Mouse (Mus musculus) frontal cortex, postnatal 25 days (tissue): ENCODE measurements around the gene Hoxb9.

Source experiments
- DNase-seq, 2 experiments: peaks; one replicate each; pipeline ENCODE4 v3.0.0; 2022; ENCODE audit warnings: low spot score in 2 of 2

The Hoxb9 gene

DNA sequence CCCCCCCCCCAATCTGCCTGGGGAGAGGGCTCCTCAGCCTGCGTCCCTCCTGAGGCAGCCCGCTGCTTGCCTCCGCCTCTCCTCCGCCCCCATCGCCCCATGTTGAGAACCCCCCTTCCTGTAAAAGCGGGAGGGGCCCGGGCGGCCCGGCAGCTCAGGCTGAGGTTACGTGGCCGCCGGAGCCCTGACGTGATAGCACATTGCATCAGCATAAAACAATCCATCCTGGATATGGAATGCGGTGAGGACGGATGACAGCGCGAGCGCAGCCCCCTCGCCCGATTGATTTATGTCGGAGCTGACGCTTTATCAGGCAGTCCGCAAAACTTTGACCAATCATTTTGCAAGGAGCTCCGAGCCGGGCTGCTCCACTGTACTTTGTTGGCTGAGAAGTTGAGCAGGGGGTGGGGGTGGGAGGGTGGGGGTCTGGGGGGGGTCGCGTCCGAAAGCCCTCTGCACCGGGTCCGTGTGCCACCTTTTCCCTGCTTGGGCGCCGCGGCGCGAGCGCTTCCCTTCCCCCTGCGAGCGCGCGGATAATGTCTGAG is at the start of gene Hoxb9:
Gene Hoxb9, plus strand, starts transcription at position 462 of the 545 bp plus-strand sequence.
- DNase-seq: no peak

DNA sequence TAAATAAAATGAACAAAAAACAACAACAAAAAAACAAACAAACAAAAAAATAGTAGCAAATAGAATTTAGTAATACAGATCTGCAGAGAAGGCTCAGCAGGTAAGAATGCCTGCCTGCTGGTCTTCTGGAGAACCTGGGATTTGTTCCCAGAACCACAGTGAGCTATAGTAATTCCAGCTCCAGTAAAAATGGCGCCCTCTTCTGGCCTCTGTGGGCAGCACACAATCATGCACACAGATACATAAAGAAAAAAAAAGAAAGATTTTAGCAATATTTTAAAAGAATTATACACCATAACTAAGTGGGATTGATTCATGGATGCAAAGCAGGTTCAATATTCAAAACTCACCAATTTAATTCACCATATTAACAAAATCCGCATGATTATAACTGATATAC is 47.4 kb upstream of the Hoxb9 start:
- DNase-seq: no peak

DNA sequence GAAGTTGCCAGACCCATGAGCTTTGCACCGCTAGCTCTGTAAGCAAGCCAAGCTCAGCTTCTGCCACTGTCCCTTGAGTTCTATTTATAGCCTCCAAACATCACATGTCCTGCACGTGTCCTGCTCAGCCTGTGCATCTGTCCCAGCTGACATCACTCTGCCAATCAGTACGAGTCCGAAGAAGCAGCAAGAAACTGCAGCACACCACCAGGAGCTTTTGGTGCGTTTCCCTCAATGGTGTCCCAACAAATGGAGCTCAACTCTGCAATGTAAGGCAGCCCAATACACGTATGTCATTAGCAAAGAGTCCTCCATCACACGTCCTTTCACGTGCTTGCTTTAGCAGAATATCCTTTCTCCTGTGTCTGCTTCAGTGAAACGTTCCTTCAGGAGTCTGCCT is 43.6 kb upstream of the Hoxb9 start:
- no peak for DNase-seq

DNA sequence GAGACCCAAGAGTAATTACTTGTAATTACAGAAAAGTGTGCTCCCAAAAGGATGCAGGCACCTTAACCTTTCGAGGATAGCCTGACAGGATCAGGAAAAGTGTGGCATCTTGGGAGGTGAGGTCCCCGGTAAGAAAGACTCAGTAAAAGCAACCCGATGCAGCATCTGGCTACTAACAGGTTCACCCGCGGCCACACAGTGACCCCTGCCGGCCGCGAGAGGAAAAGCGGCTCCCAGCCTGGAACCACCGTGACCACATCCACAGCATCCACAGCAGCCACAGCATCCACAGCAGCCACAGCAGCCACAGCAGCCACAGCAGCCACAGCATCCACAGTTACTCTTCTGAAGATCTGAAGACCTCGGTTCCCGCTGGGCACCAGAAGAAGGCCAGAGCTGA is 36.4 kb upstream of the Hoxb9 start:
- DNase-seq: peak; percentile 21 to 32

DNA sequence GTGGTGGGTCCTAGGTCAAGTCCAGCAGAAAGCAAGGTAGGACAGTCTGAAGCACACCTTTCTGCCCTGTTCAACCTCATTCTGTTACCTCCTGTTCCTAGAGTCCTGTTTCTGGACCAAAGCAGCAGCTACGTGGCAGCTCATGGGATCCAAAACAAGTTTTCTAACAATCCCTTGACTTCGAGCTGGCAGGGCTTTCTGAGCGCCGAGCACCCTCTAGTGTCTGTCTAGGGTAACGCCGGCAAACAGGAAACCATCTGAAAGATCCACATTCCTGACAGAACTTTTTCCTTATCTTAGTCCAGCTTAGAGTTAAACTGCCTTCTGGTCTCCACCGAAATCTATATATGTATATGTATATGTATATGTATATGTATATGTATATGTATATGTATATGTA is 31.0 kb upstream of the Hoxb9 start:
- peak; percentile 29 to 44 for DNase-seq

DNA sequence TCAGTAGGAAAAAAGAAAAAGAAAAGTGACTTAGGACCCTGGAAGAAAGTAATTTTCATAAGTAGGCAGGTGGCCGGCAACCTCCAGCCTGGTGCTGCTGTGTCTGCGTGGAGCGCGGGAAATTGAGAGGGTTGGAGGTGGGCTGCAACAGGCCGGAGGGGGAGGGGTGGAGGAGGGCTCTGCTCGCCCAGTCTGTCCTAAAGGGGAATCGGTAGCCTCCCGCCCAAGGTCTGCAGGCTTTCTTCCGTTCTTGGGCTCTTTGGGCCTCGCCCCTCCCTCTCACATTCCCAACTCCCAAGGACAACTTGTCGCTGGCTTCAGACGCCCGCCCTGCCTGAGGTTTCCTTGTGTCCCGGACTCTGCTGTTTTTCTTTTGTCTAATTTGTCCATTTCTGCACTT is 20.4 kb upstream of the Hoxb9 start:
- DNase-seq: no peak

DNA sequence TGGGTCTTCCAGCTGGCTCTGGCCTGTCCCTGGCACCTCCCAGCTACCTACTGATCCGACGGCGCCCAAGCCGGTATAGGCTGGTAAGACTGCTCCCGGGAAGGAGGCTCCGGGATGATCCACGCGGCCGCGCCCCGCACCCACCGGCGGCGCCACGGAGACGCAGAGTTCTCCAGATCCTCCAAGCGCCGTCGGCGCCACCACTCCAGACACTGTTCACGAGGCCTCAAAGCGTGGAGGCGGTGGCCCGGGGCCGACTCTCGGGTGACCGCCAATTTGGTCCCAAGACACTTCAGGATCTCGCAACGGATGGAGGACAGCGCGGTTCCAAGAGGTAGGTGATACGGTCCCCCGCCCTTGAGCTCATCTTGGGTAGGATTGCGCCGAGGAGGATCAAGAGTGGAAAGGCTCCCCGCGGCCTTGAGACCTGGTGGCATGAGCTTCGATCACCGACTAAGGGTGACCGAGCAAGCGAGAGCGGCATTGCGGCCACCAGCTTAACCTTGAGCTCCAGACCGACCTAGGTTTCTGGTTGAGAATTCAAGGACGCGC is 19.7 kb upstream of the Hoxb9 start:
- no peak for DNase-seq

DNA sequence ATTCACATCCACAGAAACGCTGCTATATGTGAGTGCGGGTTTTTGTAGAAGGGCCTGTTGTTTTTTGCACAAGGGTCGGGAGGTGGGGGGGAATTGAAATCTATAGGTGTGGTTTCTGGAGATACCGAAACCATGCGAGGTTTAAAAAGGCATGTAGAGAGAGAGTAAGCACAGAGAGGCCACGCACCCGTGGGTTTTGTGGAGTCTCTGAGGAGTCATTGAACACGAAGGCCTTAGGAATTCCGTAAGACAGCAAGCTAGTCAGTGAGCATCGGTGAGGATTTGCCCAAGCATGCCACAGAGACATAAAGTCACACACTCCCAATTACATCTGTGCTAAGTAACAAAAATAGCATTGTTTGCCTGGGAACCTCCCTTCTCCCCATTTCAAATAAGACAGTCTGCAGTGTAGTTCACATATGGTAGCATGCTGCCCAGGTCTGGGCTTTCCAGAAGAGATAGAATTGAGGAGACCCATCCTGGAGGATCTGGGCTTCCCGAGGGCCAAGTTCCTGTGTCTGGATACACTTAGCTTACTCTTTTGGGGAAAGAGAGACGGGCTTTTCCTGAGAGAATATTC is 18.6 kb upstream of the Hoxb9 start:
- no peak for DNase-seq

DNA sequence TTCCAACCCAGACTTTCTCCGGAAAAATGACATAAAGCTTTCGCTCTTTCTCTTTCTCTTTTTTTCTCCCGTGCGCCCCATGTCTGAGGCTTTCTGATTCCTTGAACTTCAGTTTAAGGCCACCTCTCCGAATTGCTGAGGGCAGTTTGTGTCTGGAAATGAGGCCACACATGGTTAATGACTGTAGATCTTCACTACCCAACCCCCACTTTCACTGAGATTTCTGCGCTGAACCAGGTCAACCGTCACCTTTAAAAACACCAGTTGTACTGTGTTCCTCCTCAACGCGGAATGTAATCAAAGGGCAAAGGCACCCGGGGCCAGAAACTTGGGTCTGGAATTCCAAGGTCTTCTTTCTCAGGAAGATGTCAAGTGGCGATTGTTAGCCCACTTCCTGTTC is 17.0 kb upstream of the Hoxb9 start:
- no peak for DNase-seq

DNA sequence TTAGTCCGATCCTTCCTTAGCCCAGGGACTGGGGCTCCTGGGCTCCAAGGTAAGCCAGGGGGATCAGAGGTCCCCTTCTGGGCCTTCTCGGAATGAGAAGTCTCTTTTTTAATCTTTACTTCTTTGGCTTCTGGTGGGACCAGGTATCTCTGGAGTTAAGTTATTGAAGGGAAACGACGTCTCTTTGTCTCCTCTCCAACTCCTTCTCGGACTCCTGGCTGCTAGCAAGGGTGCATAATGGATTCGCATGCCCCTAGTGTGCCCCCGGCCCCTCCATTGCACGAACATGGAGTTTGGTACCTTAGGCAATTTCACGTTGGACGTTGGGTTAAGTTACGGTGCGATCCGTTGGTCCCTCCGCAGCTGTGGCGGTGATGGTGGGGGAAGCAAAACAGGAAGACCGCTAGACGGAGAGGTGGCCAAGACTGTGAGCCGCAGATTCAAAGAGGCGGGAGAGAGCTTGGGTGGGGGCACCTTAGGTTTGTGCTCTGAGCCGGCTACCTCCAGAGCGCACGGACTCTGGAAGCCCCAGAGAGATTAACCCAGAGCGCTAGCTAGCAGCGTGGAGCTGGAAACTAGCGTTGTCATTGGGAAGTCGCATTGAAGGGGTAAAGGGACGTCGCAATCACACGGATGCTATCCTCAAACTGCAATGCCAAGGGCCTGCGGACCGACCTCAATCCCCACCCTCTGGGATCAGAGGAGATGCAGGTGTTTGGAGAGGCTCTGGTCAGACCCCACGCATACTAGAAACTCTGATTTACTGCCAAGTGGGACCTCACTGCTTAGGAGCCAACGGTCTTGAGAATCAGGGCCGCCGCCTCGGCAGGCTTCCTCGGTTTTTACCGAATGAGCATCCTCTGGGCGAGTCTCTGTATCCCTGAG is 15.9 kb upstream of the Hoxb9 start:
- no peak for DNase-seq

DNA sequence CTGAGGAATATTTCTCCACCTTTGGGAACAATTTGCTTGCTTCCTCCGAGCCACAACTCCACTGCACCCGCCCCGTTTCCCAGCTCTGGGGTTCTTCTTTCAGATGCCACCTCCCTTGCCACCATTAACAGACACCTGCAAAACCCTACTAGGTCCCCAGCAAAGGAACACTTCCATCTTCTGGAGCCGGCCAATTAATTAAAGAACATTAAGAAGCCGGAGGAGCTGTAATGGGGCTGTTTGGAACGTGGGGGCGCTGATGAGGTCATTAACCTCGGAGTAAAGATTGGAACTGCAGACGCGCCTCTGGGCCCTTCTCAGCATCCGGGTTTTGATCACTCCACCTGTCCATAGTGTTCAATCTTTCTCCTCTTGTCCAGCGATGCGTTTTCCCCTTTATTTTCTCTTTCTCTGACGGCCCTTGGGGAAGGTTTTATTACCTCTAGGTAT is 15.2 kb upstream of the Hoxb9 start:
- DNase-seq: no peak

DNA sequence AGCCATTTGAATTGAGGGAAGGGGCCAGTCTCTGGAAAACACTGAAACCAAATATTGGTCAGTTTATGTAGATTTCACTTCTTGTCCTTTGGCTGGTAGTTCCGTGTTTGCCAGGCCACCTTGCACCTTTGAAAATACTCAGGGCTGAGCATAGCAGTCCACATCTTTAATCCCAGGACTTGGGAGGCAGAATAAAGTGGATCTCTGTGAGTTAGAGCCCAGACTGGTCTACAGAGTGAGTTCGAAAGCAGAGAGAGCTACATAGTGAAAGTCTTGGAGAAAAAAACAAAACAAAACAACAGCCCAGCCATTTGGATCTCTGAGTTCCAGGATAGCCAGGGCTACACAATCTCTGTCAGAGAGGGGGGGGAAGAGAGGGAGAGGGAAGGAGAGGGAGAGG is 14.1 kb upstream of the Hoxb9 start:
- DNase-seq: no peak

DNA sequence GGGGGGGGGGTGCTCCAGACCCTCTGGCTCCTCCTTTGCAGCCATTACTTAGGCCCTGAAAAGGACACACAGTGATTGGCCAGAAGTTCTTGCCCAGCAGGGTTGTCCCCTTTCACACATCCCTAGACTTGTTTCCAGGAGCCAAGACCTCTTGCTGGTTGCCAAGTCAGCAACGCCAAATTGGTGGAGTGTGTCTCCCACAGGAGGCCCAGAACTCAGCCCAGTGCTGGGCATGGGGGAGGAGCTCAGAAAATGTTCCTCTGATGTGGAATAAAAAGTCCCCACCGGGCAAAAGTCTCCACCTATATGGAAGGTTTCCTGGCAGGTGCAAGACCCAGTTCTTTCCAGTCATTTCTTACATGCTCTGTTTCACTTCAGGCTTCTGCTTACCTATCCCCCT is 12.2 kb upstream of the Hoxb9 start:
- DNase-seq: no peak

DNA sequence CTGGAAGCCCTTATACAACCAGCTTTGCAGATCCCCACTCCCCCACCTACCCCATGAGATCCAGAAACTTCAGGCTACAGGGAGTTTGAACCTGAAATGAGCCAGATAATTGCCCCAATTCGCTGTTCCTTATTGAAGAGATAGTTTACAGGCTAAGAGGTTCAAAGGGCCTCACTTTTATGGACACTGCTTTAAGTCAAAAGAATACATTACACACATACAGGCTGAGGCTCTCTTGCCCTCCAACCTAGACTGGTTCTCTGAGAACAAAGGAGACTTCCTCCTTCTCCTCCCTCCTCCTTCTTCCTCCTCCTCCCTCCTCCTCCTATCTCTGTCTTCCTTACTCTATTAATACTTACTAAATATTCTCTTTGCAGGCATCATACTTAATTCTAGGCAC is 11.7 kb upstream of the Hoxb9 start:
- no peak for DNase-seq

DNA sequence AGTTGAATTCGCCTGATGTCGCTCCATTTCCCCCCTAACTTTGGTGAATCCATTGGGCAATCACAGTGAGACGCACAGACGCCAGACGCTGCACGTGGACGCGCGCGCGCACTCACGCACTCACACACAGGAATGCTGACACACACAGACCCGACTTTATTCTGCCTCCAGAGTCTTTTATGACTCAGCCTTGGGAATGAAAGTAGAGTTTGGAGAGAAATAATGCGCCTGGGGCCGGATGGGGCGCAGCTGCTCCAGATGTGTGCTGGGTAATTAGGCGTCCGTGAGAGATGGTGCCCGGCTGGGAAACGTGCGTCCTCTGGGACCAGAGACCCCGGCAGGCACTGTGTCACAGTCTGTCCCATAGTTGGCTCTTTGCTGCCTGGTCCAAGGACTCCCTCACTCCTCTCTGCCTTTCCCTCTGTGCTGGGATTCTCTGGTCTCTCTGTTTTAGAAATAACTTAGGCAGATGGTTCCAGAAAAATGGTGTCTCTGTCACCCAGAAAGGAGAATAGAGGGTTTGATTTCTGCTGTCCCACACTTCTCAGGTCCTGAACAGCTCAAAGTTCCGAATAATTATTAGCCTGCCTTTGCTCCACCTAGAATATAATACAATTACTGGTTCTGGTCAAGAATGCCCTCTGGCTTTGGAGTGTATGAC is 10.8 kb upstream of the Hoxb9 start:
- no peak for DNase-seq

DNA sequence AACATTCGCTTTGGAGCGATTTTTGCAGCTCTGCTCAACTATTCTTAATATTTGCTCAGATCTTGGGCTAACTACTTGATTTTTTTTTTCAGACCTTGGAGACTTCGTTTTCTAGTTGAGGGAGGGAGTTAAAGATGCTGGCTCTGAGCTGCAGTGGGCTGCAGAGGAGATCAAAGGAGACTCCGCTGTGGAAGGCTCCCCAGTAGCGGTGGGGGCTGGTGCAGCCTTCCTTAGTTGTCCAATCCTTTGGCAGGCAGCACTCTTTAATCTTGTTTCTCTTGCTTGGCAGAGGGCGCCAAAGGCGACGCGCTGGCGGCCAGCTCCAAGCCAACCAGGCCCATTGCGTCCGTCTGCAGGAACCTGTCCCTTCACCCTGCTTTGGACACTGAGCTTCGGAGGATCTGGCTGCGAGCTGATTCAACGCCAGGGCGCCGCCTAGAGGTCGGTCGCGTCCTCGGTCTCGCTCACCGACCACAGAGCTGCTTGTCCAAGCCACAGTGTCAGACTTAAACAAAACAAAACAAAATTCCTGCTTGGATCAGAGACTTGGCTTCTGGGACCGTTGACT is 9.8 kb upstream of the Hoxb9 start:
- DNase-seq: no peak

DNA sequence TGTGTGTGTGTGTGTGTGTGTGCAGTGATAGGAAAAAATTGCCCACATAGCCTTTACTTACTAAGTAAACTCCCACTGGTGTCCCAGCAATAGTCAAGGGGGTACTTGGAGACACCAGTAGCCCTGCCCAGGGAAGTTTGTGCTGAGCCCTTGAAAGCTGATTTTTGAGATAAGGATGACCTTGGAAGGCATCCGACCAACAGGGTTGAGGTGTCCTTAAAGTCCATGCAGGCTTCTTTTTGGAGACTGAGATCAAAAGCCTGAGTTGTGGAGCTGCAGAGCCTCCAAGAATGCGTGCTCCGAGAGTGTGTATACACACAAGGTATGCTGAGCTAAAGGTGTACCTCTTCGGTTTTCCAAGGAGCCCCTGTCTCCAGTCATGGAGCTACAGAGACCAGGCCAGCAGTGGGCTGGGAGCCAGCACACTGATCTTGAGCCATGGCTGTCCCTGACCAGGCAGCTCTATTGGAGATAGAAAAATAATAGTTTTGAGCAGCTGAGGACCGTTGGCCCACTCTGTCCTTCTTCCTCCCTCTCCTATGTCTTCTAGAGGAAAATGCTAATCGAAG is 8.9 kb upstream of the Hoxb9 start:
- no peak for DNase-seq

DNA sequence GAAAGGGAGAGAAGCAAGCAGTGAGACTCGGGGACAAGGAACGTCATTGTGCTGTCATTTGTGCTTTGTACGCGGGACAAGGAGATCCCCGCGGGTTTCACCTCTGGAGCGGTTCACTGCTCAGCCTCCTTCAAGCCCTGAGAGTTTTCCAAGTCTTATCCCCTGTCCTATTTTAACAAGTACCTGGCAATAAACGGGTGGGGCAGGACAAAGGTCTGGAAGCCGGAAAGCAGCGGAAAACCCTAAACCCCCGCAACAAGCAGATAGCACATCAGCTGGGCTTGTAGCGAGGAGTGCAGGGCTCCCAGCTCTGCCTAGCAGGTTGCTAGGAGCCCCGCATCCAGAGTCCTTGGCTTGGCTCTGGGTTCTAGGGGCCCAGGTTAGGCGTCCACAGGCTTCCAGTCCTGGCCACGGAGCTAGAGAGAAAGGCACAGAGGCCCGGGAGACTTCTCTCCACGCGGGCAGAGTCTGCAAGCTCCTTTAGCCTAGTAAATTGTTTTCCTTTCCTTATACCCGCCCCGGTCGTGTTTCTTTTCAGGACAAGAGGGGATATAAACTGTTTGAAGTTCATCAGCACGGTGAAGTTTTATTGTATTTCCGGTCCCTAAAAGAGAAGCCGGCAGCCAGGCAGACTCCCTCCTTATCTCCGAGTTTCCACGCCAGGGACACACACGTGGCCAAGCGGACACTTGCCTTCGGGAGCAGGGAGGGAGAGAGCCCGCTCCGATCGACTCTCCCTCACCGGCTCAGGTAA is 7.4 kb upstream of the Hoxb9 start:
- no peak for DNase-seq

DNA sequence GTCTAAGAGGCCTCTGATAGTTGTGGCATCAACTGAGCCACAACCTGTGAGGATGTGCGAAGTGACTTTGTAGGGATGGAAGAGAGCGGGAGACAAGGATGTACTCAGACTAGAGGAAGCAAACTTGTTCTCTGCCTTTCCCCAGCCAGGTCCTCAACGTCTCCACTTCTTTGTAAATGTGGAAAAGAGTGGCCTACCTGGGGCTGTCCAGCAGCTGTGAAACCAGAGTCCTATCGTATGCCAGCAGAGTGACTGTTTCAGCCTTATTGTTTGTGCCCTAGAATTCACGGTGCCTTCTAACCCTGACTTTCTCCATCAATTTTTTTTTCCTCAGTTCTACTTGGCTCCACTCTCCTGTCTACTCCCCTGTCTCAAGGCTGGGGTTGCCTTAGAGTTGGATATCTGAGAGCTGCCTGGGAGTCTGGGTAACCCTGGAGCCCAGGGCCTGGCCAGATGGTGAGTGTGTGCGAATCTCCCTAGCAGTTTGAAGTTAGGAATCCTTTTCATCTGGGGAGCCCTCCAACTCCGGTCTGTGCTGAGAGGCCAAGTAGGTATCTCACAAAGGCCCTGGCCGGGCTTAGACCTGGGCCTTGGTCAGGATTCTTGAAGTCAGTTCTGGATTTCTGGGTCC is 6.8 kb upstream of the Hoxb9 start:
- DNase-seq: no peak

DNA sequence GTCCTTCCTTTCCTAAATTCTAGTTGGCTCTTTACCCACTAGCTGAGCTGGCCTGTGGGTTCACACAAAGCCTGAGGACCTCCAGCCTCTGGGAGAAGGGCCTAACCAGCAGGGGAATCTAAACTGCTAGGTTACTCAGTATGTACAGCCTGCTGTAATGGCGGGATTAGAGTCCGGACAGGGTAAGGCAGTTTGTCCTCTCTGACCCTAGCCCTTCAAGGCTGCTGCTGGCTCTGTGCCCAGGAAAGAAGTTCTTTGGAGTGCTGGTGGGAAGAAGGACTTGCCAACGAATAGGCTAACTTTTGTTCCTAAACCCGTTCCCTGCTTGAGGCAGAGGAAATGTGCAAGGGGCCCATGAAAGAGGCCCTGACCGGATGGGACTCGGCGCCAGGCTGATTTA is 5.3 kb upstream of the Hoxb9 start:
- DNase-seq: no peak
